Mouse (Mus musculus) kidney, embryonic 15.5 days (tissue): ENCODE measurements around the gene Trim30b. TPM values are rescaled to one million over a fixed set of nuclear protein-coding genes. Genes with fewer than 3 reads are reported as not detected.
"Not testable (repeated sequence)": the region's sequence is repeated elsewhere in the genome, so short reads cannot be mapped to it uniquely, and the experiment has no call there.

ENCODE experiments used
- ATAC-seq: fragments of 200-750 bp; cut with Nextera tagmentation; replicated peaks from 2 replicates; pipeline ENCODE4 v1.8.0; 2017; ENCODE audit warnings: moderate TSS enrichment; ENCODE audit not compliant: low FRiP score
- H3K27ac ChIP-seq: fragments of 300-500 bp; sonication (generic); 2 replicates; pipeline ENCODE4 v1.5.1; 2015; ENCODE audit warnings: mild to moderate bottlenecking, inconsistent platforms
- H3K27me3 ChIP-seq: fragments of 300-500 bp; sonication (generic); 2 replicates; pipeline ENCODE4 v1.6.1; 2015; ENCODE audit warnings: inconsistent platforms
- H3K36me3 ChIP-seq: fragments of 300-500 bp; sonication (generic); 2 replicates; pipeline ENCODE4 v1.6.1; 2015; ENCODE audit warnings: inconsistent platforms
- H3K4me1 ChIP-seq: fragments of 300-500 bp; sonication (generic); 2 replicates; pipeline ENCODE4 v1.6.1; 2015; ENCODE audit warnings: inconsistent platforms
- H3K4me2 ChIP-seq: fragments of 300-500 bp; sonication (generic); 2 replicates; pipeline ENCODE4 v1.6.1; 2015; ENCODE audit warnings: moderate library complexity, mild to moderate bottlenecking, inconsistent platforms
- H3K4me3 ChIP-seq: fragments of 300-500 bp; sonication (generic); replicated peaks from 2 replicates; pipeline ENCODE4 v1.5.1; 2015; ENCODE audit warnings: mild to moderate bottlenecking, inconsistent platforms
- H3K9ac ChIP-seq: fragments of 300-500 bp; sonication (generic); 2 replicates; pipeline ENCODE4 v1.6.1; 2015; ENCODE audit warnings: mild to moderate bottlenecking, inconsistent platforms
- H3K9me3 ChIP-seq: fragments of 300-500 bp; sonication (generic); replicated peaks from 2 replicates; pipeline ENCODE4 v1.6.1; 2016; ENCODE audit warnings: inconsistent platforms
- WGBS: fragments of 180-500 bp; shearing (Covaris S2); methylation state at CpG from one replicate; pipeline ENCODE4 v1.1.7; 2015; ENCODE audit warnings: mixed read lengths; 5-methylcytosine and 5-hydroxymethylcytosine counted together
- polyA plus RNA-seq: library from polyadenylated mRNA; unstranded; fragments of >200 nt; fragmentation: Nextera tagmentation; extraction: Ambion mirVana; gene quantifications from 2 replicates; pipeline ENCODE4 v1.2.1, GENCODE M21; 2015

The Trim30b gene
- polyA plus RNA-seq, 1 experiment from 2014 or later = 0.09 TPM

- Histone ChIP-seq H3K4me1 (no peaks in the 10 kb centered on the region), H3K4me2 (no peak overlapping the region), H3K9me3 (no peaks in the 10 kb centered on the region), H3K4me3 (no peak overlapping the region), H3K27ac (no peak overlapping the region), H3K36me3 (no peaks in the 10 kb centered on the region), H3K27me3 (no peaks in the 10 kb centered on the region), H3K9ac (no peak overlapping the region)
- WGBS = 76% methylated on average over 9 of the region's 9 CpGs
- no peak for ATAC-seq
Observed at GRCm38 (mm10) chr7:104322028-104322427, 47.7 kb downstream of the Trim30b start.

- Histone ChIP-seq H3K9ac (peak within 1 kb of the TSS; percentile 35), H3K27ac (peak within 1 kb of the TSS; percentile 42), H3K4me3 (peak within 1 kb of the TSS; percentile 43), H3K4me2 (peak within 1 kb of the TSS; percentile 56)
- WGBS = 20% methylated on average over 4 of the region's 4 CpGs
- H3K9me3 ChIP-seq, H3K4me1 ChIP-seq, H3K27me3 ChIP-seq, H3K36me3 ChIP-seq: not testable (repeated sequence)
- peak; percentile 95 for ATAC-seq
Observed at GRCm38 (mm10) chr7:104315369-104316080, 54.2 kb downstream of the Trim30b start, which contains the start of gene Trim12a. Gene Trim12a, minus strand, starts transcription at chr7:104315466.

- peak overlapping the region; percentile 43 for H3K4me3 ChIP-seq
- peak overlapping the region; percentile 35 for H3K9ac ChIP-seq
- H3K9me3 ChIP-seq = no peaks in the 10 kb centered on the region
- no peaks in the 10 kb centered on the region for H3K36me3 ChIP-seq
- WGBS = 12% methylated on average over 15 of the region's 15 CpGs
- H3K4me2 ChIP-seq = peak overlapping the region; percentile 56
- H3K4me1 ChIP-seq = no peaks in the 10 kb centered on the region
- peak overlapping the region; percentile 42 for H3K27ac ChIP-seq
- peak; percentile 67 for ATAC-seq
- H3K27me3 ChIP-seq = no peaks in the 10 kb centered on the region
Observed at GRCm38 (mm10) chr7:104314796-104315353, 54.8 kb downstream of the Trim30b start.

Other genes with a start within 250 kb of the Trim30b start
- gene Ubqln5, start 240.1 kb downstream of the Trim30b start, polyA plus RNA-seq = not detected in 2 replicates
- gene Olfr643, start 232.5 kb downstream of the Trim30b start, polyA plus RNA-seq = not detected in 2 replicates
- not detected in 2 replicates for gene Ubqln3, start 226.6 kb downstream of the Trim30b start, polyA plus RNA-seq
- gene Ubqlnl, start 219.3 kb downstream of the Trim30b start, polyA plus RNA-seq = not detected in 2 replicates
- gene Olfm5, start 205.1 kb downstream of the Trim30b start, polyA plus RNA-seq = not detected in 2 replicates
- 0.10 and 0.14 TPM in 2 replicates for gene Olfr648, start 186.5 kb downstream of the Trim30b start, polyA plus RNA-seq
- gene Olfr649, start 173.9 kb downstream of the Trim30b start, polyA plus RNA-seq = not detected in 2 replicates
- 1.9 and 2.2 TPM in 2 replicates for gene Trim6, start 151.1 kb downstream of the Trim30b start, polyA plus RNA-seq
- 2.0 and 2.1 TPM in 2 replicates for gene Trim34a, start 125.4 kb downstream of the Trim30b start, polyA plus RNA-seq
- 0.30 and 0.38 TPM in 2 replicates for gene Trim5, start 81.8 kb downstream of the Trim30b start, polyA plus RNA-seq
- gene Trim12a, start 54.4 kb downstream of the Trim30b start, polyA plus RNA-seq = 7.1 and 7.5 TPM in 2 replicates
- 0.09 TPM in 1 of 2 replicates, not detected in the other for gene Trim34b, start 40.4 kb downstream of the Trim30b start, polyA plus RNA-seq
- gene Trim12c, start 16.5 kb downstream of the Trim30b start, polyA plus RNA-seq = 2.2 and 2.3 TPM in 2 replicates
- gene Trim30c, start 31.0 kb upstream of the Trim30b start, polyA plus RNA-seq = 0.12 and 0.22 TPM in 2 replicates
- gene Trim30a, start 95.3 kb upstream of the Trim30b start, polyA plus RNA-seq = 1.1 and 1.3 TPM in 2 replicates
- 0.31 and 0.45 TPM in 2 replicates for gene Trim30d, start 138.0 kb upstream of the Trim30b start, polyA plus RNA-seq
- not detected in 2 replicates for gene Olfr651, start 180.2 kb upstream of the Trim30b start, polyA plus RNA-seq
- gene Olfr652, start 191.0 kb upstream of the Trim30b start, polyA plus RNA-seq = not detected in 2 replicates
- gene Olfr653, start 207.4 kb upstream of the Trim30b start, polyA plus RNA-seq = not detected in 2 replicates
- not detected in 2 replicates for gene Olfr654, start 217.1 kb upstream of the Trim30b start, polyA plus RNA-seq
- gene Olfr655, start 231.9 kb upstream of the Trim30b start, polyA plus RNA-seq = not detected in 2 replicates
- not detected in 2 replicates for gene Olfr656, start 244.1 kb upstream of the Trim30b start, polyA plus RNA-seq